Mouse (Mus musculus): ENCODE measurements around the gene Lurap1l.
"Not testable (repeated sequence)": the region's sequence is repeated elsewhere in the genome, so short reads cannot be mapped to it uniquely, and the experiment has no call there.

Lurap1l gene

DNA sequence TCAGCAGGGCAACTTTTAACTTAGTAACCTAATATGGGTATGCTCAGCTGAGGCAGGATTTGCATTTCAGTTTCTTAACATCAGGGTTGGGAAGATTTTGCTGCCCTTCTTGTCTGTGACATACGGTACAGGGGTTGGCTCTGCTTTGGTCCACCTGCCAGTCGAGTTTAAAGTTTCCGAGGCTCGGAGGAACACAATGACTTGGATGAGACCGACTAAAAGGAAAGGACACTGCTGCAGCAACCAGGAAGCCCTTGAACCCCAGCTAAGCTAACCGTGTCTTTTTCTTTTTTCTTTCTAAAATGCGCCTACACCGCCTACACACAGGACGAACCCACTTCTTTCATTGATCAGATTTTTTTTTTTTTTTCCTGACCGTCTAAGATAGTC is at the start of gene Lurap1l:
Lurap1l (plus strand) TSS at position 166 of the 390 bp plus-strand sequence.
- no peak for DNase-seq (ENCODE audit: low spot score in 2 of 2)

DNA sequence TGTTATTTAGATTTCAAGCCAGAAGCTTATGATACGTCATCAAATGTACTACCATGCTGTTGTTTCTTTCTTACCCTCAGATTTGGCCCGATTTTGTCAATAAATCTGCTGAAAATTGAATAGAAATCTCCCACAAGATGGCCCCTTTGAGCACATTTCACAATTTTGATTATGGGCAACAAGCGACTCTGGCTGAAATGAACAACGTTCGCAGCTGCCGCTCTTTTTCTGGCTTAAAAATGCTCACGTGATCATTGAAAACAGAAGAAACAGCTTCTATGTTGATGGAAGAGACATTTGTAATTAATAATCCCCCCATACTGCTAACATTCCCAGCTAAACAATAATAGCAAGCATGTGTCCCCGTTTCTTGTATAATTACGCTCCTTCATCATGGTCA is 47.5 kb upstream of the Lurap1l start:
- DNase-seq (ENCODE audit: low spot score in 2 of 2) = no peak

DNA sequence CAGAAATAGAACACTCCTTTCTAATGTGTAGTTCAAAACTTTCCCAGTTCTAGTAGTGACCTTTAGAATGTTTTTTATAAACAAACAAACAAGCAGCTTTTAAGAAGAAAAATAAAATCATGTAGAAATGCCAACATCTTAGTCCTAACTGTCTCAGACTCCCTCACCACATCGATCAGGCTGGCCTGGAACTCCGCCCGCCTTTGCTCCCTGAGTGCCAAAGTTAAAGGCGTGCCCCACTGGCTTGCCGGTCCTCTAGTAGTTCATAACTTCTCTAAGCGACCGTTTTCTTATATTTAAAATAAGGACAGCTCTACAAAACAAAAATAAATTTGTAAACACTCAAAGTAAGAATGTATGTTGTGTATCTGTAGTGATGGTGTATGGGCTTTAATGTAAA is 46.5 kb upstream of the Lurap1l start:
- no peak for DNase-seq (ENCODE audit: low spot score in 2 of 2)

DNA sequence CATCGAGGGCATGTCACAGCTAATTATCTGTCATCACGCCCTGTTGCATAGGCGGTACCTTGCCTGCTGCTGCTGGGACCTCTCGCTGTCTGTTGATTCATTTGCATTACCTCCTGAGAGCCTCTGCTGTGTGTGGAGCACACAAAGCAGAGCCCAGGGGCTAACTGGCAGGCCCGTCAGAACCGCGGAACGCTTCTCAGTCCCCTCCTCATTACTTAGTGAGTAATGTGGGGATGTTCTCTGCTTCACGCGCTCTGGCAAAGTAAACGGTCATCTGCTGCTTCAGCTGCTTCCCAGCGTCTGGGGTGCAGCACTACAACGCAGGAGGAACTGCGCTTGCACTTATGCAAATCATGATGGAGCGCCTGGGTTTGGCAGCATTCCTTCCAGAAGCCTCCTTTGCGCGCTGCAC is 45.9 kb upstream of the Lurap1l start:
- DNase-seq (ENCODE audit: low spot score in 2 of 2) = no peak

DNA sequence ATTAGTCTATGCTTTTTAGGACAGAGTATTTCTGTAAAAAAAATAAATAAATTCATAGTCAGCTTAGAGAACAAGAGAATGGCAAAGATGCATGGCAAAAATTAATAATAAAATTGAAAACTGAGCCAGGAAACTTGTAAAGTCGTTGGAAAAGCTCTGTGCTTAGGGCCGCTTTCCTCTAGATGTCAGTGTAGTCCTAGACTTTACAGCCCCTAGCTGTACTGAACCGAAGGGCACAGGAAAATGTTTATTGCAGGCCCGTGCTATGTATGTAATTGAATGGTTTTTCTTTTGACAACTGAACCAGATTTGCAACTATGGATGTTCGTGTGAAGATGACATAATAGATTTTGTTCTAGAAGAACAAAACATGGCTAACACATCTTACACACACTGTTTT is 44.4 kb upstream of the Lurap1l start:
- DNase-seq (ENCODE audit: low spot score in 2 of 2) = no peak

DNA sequence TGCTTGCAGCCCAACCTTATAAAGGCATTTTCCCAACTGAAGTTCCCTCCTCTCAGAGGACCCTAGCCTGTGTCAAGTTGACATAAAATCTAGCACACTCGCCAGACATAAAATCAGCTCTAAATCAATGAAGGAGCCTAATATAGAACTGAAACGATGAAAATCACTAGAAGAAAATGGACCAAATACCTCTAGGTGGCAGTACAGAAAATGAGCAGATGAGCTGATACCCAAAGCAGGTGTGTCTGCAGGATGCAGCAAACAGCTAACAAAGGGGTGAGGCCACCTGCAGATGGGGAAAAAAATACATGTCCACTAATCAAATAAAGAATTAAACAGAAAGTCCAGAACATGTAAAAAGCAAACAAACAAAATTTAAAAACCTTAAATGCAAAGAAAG is 40.8 kb upstream of the Lurap1l start:
- DNase-seq (ENCODE audit: low spot score in 2 of 2) = no peak

DNA sequence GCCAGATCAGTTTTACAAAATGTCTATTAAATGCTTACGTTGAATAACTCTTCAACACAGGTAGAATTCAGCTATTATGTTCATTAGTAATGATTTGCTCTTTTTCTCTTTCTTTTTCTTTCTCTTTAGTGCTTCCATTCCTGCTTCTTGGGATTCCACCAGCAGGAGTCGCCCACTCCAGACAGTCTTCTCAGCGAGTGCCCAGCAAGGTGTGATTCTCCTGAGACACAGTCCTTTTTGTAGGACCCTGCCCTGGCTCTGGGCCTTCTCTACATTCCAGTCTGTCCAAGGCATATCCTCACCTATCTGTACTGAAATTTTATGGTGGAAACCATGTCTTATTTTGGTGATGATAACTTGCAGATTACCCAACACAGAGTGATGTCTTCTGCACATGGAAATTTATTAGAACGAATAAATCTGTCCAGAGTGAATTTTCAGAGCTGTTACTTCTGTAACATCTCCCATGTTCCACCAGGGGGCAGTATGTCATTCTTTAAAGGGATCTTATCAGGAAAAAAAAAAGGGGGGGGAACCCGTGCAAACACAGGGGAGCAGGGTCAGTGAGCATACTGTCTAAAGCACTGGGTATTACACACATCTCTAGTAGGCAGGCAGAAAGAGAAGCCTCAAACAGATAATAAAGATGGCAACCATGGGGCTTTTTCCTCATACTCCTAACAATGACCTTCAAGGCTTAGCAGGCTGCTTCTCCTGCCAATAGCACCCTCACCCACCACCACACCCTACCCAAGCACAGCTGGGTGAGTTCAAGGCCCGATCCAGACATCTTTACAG is 37.4 kb upstream of the Lurap1l start:
- DNase-seq (ENCODE audit: low spot score in 2 of 2) = no peak

DNA sequence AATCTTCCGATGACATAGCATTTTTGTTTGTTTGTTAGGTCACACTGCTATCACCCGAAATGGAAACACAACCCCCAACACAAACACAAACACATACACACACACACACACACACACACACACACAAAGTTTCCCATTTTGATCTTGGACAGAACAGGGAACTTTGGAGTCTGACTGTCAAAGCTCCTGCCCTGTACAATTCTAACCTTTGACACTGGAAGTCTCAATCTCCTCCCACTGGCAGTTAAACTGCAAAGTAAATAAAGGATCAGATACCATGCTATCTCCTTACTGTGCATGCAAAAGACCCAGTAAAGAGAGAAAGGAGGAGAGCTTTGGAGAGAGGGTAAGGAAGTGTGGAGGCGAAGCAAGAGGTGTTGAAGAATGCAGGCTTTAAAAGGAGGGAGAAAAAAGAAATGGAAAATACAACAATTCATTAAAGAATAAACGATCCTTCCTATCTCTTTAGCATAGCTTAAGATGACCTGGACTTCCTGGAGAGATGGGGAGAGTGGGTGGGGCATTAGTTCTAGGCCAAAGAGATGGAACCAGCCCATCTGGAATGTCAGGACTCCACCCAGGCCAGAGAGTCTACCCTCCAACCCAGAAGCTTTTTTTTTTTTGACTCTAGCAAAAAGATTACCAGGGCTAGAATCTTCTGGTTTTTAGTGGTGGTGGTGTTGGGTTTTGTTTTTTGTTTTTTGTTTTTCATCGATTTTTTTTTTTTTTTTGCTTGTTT is 36.2 kb upstream of the Lurap1l start:
- DNase-seq (ENCODE audit: low spot score in 2 of 2) = no peak

DNA sequence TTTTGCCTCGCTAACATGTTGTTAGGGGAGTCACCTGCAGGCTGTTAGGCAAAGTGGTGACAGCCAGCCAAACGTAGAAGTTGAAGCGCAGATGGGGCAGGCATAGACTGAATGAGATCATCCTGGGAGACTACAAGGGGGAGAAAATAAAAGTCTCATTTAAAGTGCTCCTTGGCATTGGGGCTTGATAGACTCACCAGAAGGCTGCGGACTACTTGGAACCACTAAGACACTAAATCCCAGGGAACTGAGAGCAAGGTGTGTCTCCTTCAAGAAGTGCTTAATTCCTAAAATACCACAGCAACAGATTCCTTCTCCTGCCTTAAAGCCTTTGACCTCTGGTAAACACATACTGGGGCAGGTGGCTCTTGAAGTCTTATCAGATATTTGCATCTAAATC is 35.4 kb upstream of the Lurap1l start:
- no peak for DNase-seq (ENCODE audit: low spot score in 2 of 2)

DNA sequence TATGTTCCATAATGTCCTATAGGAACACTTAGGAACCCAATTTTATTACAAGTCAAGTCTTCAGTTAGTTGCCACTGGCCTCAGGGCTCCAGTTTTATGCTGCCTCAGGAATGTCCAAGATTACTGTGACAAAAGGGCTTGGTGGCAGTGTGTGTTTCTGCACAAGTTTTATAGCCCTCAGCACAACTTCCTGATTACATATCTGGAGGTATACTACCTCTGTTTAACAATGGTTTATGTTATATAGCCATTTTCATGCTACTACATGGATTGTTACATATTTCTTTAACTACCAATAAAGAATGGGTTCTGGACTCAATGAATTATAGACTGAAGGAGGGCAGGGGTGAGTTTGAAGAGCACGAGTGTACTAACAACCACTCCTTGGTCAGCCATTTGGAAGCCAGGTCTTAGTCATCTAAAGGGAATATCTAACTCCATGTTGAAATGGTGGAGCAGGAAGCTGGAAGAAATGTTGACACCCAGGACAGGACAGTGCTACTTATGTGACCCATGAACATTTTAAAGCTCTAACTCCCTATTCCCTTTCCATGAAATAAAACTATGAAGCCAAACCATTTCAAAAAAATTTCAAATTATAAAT is 28.3 kb upstream of the Lurap1l start:
- DNase-seq (ENCODE audit: low spot score in 2 of 2) = no peak

DNA sequence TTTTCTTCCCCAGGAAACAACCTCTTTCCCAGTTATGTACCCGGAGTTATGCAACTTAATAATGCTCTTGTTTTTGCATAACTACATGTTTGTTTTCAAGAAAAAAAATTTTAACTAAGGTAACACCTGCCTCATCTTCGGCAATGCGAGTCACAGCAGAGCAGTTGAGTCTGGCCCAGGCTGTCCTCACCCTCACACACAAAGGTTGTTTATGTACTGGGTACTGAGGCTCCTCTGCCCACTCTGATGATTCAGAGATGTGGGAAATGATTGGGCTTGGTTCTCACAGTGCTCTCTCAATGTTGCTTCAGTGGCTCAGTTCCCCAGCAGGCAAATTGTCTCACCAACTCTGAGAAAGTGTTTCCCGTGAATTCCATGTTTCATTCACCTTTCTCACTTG is 23.8 kb upstream of the Lurap1l start:
- no peak for DNase-seq (ENCODE audit: low spot score in 2 of 2)

DNA sequence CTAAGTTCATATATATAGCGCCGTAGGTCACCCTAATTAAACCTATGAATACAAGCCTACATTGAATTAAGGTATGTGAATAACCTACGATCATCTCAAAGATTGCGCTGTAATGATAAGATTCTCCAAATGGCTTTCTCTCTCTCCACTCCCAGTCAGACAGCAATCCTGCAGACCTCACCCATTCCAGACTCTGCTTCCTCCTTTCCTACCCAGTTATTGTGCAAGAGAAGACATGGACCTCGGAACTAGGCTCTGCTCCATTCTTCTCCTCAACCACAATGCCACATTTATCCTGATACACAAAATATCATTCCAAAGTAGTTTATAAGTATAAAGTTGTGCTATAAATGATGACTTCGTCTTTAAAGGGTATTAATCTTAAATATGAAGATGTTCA is 19.4 kb upstream of the Lurap1l start:
- DNase-seq (ENCODE audit: low spot score in 2 of 2) = no peak

DNA sequence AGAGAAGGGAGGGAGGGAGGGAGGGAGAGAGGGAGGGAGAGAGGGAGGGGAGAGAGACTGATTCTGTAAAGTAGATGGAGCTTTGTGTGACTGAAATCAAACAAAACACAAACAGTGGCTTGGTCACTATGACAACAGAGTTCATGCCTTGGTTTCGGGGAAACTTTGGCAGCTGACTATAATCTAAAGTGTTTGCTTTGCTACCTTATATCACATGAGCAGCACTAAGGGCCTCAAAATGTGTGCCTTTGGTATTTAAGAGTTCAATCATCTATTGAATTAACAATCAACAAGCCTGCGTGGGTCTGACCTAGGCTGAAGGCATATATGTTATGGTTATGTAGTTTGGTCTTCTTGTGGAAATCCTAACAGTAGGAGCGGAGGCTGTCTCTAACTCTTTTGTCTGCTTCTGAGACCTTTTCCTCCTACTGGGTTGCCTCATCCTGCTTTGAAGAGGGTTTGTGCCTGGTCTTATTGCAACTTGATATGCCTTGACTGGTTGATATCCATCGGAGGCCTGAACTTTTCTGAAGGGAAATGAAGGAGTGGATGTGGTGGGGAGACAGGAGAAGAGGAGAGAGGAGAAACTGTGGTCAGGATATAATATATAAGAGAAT is 15.1 kb upstream of the Lurap1l start:
- DNase-seq (ENCODE audit: low spot score in 2 of 2) = no peak

DNA sequence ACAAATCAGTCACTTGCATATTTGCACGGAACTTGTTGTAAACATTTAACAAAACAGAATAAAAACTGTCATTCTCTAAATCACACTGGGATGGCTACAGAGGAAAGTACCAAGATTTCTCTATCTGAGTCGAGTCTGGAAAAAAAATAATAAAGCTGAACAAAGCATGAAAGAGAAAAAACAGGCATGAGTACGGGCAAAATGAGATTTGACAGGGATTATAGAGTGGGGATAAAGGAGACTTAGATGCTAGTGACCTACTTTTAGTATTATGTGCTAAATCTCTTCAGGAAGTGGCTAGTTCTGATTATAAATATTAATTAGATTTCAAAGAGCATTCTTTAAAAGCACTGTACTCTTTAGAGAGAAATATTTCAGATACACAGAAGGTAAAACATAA is 3.7 kb upstream of the Lurap1l start:
- no peak for DNase-seq (ENCODE audit: low spot score in 2 of 2)

DNA sequence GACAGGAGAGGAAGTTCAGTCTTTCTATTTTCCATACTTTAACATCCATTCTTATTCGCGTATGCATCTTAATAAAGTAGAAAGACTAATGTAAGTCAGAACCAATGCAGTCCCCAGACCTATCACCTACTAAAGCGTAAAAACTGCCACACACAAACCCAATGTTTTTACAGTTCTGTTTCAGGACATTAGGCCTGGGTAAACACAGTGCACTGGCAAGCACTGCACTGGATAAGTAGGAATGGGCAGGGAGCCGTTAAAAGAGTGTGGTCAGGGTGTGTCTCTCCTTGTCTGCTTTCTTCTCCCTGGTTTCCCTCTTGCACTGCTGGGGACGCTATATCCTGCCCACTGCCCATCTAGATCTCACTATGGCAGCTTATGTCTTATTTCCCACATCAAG is 2.5 kb upstream of the Lurap1l start:
- no peak for DNase-seq (ENCODE audit: low spot score in 2 of 2)

DNA sequence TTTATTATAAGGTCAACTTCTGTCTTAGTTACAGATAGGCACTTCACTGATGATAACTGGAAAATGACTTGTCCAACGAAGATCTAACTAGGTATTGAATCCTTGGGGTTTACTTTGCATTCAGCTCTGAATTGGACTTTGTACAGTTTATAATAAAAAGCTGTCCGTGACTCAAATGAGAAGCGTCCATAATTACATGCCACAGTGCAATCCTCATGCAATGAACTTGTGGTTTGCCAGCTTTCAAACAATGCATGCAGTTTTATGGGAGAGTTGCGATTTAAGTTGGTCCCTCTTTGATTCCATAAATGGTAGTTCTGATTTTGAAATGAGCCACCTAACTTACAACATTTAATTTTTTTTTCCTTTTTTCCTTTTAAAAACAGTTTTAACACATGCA is 1.5 kb upstream of the Lurap1l start:
- DNase-seq (ENCODE audit: low spot score in 2 of 2) = no peak

DNA sequence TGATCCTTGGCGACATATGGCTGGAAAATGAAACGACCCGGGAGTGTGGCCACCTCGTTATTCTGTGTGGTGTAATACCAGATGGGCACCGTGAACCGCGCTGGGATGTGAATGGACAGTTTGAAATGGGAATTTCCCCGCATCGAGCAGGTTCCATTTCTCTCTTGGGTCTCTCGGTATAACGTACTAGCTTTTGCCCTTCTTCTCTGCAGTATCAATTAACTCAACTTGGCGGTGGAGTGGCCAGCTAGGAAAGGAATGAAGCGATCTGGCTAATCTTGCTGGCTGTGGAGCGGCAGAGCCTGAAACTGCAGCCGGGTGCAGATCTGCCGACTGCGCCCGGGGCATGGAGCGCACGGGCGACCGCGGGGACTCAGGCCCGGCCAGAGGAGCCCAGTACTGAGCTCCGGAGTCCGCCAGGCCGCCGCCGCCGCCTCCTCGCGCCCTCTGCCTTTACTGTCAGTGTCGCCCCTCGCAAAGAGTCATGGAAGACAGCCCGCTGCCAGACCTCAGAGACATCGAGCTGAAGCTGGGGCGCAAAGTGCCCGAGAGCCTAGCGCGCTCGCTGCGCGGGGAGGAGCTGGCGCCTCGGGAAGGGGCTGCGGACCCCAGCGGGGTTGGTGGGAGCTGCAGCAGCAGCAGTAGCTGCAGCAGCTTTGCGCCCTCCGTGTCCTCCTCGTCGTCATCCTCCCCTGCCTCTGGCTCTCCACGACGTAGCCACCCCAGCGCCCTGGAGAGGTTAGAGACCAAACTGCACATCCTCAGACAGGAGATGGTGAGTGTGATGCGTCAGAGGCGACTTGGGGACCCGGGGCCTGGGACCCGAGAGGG is 640 bp downstream of the Lurap1l start:
- DNase-seq (ENCODE audit: low spot score in 2 of 2) = no peak

DNA sequence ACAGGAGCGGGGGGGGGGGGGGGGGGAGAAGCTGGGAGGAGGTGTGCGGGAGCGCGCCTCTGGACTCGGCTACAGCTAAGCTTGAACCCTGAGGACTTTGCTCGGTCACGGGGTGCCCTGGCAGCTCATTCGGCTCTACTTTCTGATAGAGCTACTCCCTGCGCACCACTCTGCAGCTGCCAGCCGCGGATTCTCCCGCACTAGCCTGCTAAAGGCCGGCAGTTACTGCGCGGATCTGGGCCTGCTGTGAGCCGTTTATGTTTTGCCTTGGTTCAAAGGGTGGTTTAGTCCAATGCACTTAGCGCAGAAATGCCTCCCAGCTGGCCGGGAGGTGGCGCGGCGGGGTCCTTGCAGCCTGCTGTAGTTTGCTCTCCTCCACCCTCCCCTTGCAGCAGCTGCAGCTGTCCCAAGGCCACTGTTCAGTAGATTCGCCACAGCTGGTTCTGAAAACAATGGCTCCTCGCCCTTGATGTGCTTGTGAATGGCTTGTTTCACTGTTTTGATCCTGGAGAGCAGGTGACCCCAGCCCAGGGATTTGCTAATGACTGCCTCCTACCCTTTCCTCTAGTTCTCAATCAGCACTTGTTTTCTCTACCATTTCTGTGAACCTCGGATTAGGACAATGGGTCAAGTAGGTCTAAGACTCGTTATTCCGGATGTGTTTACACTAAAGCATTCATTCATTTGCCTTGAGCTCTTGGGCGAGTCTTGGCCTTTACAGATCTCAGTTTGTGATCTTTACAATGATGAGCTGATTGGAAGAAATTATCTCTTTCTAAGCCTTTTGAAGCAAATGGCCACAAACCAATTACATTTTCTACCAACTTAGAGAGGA is 1.5 kb downstream of the Lurap1l start:
- DNase-seq (ENCODE audit: low spot score in 2 of 2) = peak in 1 of 2 experiments; percentile 2

DNA sequence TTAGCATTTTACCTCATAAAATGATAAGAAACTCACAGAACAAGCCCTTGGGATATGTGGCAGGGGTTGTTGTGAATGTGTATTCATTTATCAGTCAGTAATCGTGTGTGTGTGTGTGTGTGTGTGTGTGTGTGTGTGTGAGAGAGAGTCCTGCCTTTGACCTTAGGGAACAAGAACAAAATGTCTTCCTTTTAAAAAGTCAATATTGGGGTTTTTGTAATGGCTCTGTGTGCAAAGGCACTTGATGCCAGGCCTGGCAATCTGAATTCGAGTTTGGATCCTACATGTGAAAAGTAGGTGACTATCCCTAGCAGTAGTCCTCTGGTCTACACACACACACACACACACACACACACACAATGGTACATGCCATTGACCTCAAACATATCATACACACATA is 4.8 kb downstream of the Lurap1l start:
- no peak for DNase-seq (ENCODE audit: low spot score in 2 of 2)

DNA sequence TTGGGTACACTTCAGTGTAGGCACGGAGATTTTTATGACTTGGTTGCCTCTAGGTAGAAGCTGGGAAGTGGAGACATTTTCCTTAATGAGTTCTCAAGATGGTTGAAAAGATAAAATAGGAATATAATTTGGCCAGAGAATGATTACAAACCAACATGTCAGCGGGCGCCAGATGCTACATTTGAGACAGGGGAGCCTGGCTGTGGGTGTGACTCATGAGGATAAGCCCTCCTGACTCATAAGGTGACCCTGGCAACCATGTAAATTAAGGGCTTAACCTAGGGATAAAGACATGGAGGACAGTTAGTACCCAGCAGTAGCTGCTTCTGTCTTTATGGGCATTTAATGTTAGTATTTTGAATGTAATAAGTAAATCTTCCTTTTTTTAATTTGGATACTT is 6.2 kb downstream of the Lurap1l start:
- DNase-seq (ENCODE audit: low spot score in 2 of 2) = no peak

DNA sequence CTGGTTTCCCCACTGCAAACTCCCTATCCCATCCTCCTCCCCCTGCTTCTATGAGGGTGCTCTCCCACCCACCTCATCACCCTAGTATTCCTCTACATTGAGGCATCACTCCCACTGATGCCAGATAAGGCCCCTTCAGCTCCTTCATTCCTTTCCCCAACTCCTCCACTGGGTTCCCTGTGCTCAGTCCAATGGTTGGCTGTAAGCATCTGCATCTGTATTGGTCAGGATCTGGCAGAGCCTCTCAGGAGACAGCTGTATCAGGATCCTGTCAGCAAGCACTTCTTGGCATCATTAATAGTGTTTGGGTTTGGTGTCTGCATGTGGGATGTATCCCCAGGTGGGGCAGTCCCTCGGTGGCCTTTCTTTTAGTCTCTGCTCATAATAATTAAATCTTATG is 6.7 kb downstream of the Lurap1l start:
- not testable (repeated sequence) for DNase-seq (ENCODE audit: low spot score in 2 of 2)
